Mouse (Mus musculus) granulocyte monocyte progenitor cell, adult 5-6 weeks (primary cell): Measurements from ENCODE around the gene Il17ra. TPM values are rescaled to one million over a fixed set of nuclear protein-coding genes. Genes with fewer than 3 reads are reported as not detected.

Experiments used
- ATAC-seq: replicated peaks from 2 replicates; pipeline ENCODE4 v1.8.0; 2016; ENCODE audit warnings: mild to moderate bottlenecking, moderate TSS enrichment, inconsistent platforms; ENCODE audit not compliant: poor library complexity, severe bottlenecking
- total RNA-seq, 2 experiments: library from RNA; stranded (forward) in 1 of 2; stranded (reverse) in 1 of 2; fragments of 200-712, 200-1000 nt in 1 of 2; fragments of >200 nt in 1 of 2; fragmentation: Nextera tagmentation in 1 of 2; gene quantifications; 2 replicates each; pipeline ENCODE4 v1.2.3; 2014 to 2017

Il17ra gene
- total RNA-seq, 2 experiments from 2014 or later, result 27.7 to 29.8 TPM

- ATAC-seq, result no peak
These were observed 6.7 kb downstream of the Il17ra start for GRCm38 (mm10) chr6:120469770-120470169.

GRCm38 (mm10) chr6:120470666-120471065, 7.6 kb downstream of the Il17ra start:
- peak; percentile 39 for ATAC-seq

GRCm38 (mm10) chr6:120471991-120472441, 9.0 kb downstream of the Il17ra start:
- ATAC-seq, result peak; percentile 43

- ATAC-seq, result no peak
These were observed 9.6 kb downstream of the Il17ra start for GRCm38 (mm10) chr6:120472455-120473140.

GRCm38 (mm10) chr6:120473427-120473826, 10.4 kb downstream of the Il17ra start:
- ATAC-seq, result peak; percentile 81

GRCm38 (mm10) chr6:120475288-120475687, 12.2 kb downstream of the Il17ra start:
- no peak for ATAC-seq

- peak; percentile 92 for ATAC-seq
These were observed 16.3 kb downstream of the Il17ra start for GRCm38 (mm10) chr6:120479302-120479701.

- no peak for ATAC-seq
These were observed 17.3 kb downstream of the Il17ra start for GRCm38 (mm10) chr6:120480361-120480760.

- no peak for ATAC-seq
These were observed 18.5 kb downstream of the Il17ra start for GRCm38 (mm10) chr6:120481538-120481937.

GRCm38 (mm10) chr6:120482021-120482420, 19.0 kb downstream of the Il17ra start:
- ATAC-seq, result no peak

- ATAC-seq, result no peak
These were observed 19.7 kb downstream of the Il17ra start for GRCm38 (mm10) chr6:120482756-120483155.

- peak; percentile 14 for ATAC-seq
These were observed 20.2 kb downstream of the Il17ra start for GRCm38 (mm10) chr6:120483211-120483626.

GRCm38 (mm10) chr6:120485038-120485437, 22.0 kb downstream of the Il17ra start:
- no peak for ATAC-seq

- peak; percentile 47 for ATAC-seq
These were observed 23.0 kb downstream of the Il17ra start for GRCm38 (mm10) chr6:120486051-120486510.

- ATAC-seq, result 0 out of 2 replicates have a peak, but pooled peaks have one; percentile 5
These were observed 25.6 kb downstream of the Il17ra start for GRCm38 (mm10) chr6:120488647-120489046.

GRCm38 (mm10) chr6:120489461-120489860, 26.4 kb downstream of the Il17ra start:
- no peak for ATAC-seq

GRCm38 (mm10) chr6:120491064-120491463, 28.0 kb downstream of the Il17ra start:
- no peak for ATAC-seq

GRCm38 (mm10) chr6:120491862-120492498, 28.9 kb downstream of the Il17ra start:
- peak; percentile 2; the same call in 1 of the 2 replicates for ATAC-seq

GRCm38 (mm10) chr6:120492499-120493373, 29.7 kb downstream of the Il17ra start:
- peak; percentile 45 for ATAC-seq

- peak; percentile 18 for ATAC-seq
These were observed 30.5 kb downstream of the Il17ra start, which contains the start of gene Tmem121b for GRCm38 (mm10) chr6:120493374-120494181. Tmem121b (minus strand) TSS chr6:120493807.
